Mouse (Mus musculus) CH12F3 (cell line): ENCODE data around the gene Sh3bgrl3.
"Not testable (repeated sequence)": the region's sequence is repeated elsewhere in the genome, so short reads cannot be mapped to it uniquely, and the experiment has no call there.

Experiments used
- in situ Hi-C: fragments of 300-500 bp; cut with MboI; formaldehyde crosslinking; loops from 2 replicates; pipeline ENCODE4 v1.14.3; 2020; ENCODE audit warnings: low sequenced_read_pairs

Gene Sh3bgrl3

DNA sequence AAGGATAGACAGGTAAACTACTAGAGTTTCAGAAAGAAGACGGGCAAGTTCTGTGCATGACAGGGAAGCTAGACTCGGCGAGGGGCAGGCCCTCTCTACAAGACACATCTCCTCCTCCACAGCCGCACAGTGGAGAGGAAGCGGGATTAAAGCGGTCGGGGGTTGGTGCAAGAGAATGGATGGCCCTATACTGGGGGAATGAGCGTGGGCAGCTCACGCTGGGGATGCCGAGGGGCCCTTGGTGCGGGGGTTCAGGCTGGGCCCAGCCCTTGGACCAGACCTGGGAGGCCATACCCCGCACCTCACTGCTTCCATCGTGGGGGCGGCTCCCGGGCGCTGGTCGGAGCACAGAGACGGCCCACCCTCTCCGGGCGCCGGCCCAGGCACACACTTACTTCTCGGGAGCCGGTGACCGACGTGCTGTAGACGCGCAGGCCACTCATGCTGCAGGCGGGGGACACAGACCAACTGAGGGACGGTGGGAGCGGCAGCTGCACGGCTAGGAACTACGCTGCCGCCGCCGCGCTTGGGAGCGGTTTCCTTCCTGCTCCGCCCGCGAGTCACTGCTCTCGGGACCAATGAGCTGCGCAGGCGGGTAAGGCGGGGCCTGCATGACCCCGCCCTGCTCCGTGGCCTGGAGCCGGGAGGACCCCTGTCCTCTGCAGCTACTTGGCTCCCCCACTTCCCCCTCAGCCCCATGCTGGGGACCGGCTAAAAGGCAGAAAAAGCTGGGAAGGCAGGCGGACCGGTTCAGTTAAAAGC, at the start of gene Sh3bgrl3:
Sh3bgrl3 (minus strand) TSS at position 569 of the 762 bp plus-strand sequence.
- in situ Hi-C loops, result no loop called here

- in situ Hi-C loops, result no loop called here
These were observed 43.8 kb upstream of the Sh3bgrl3 start for GRCm38 (mm10) chr4:134172391-134172790.

GRCm38 (mm10) chr4:134166906-134167305, 38.3 kb upstream of the Sh3bgrl3 start:
- in situ Hi-C loops, result no loop called here

DNA sequence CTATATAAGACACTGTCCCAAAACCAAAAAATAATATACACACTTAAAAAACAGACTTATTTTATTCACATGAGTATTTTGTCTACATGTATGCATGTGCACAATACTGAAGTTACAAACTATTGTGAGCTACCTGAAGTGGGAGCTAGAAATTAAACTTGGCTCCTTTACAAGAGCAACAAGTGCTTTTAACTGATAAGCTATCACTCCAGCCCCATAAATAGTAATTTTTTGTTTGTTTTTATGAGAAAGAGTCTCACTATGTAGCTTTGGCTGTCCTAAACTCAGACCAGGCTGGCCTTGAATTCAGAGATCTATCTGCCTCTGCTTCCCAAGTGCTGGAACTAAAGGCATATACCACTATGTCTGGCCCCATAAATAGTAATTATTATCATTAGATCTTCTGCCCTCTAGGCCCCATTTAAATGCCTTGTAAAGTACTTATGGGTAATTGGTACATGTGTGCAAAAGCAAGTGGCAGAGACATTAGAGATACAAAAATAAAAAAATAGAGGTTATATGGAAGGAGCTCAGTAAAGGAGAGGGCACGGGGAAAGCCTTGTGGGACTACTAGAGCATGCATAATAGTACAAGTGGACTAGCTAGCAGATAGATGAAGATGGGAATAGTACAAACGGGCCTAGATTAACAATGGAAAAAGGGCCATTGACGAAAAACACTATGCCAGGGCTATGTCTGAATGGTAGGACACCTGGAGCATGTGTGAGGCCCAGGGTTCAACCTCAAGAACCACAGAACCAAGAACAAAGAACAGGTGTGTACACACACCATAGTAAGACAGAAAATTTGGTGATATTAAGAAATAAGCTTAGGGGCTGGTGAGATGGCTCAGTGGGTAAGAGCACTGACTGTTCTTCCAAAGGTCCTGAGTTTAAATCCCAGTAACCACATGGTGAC, 37.2 kb upstream of the Sh3bgrl3 start:
- in situ Hi-C loops, result no loop called here

GRCm38 (mm10) chr4:134165024-134165423, 36.4 kb upstream of the Sh3bgrl3 start:
- in situ Hi-C loops, result no loop called here

GRCm38 (mm10) chr4:134164591-134164990, 36.0 kb upstream of the Sh3bgrl3 start:
- in situ Hi-C loops, result no loop called here

DNA sequence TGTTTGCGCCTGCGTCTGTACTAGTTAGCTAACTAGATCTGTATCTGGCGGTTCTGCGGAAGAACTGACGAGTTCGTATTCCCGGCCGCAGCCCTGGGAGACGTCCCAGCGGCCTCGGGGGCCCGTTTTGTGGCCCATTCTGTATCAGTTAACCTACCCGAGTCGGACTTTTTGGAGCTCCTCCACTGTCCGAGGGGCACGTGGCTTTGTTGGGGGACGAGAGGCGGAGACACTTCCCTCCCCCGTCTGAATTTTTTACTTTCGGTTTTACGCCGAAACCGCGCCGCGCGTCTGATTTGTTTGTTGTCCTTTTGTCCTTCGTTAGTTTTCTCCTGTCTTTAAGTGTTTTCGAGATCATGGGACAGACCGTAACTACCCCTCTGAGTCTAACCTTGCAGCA, 31.5 kb upstream of the Sh3bgrl3 start:
- in situ Hi-C loops, result not testable (repeated sequence)

DNA sequence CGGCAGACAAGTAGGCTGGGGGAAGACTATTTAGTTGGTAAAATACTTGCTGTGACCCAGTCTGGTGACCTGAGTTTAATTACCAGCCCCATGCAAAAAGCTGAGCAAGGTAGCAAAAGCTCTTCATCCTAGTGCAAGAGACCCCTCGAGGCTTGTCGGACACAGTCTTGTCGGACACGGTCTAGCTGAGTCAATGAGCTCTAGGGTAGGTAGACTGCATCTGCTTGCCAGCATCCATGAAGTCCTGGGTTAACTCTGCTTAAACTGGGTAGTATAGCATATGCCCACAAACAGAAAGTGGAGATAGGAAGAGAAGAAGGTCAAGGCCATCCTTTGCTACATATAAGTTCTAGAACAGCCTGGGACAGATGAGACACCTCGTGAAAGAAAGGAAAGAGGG, 30.2 kb upstream of the Sh3bgrl3 start:
- in situ Hi-C loops, result no loop called here

- in situ Hi-C loops, result no loop called here
These were observed 29.0 kb upstream of the Sh3bgrl3 start for GRCm38 (mm10) chr4:134157558-134157957.

DNA sequence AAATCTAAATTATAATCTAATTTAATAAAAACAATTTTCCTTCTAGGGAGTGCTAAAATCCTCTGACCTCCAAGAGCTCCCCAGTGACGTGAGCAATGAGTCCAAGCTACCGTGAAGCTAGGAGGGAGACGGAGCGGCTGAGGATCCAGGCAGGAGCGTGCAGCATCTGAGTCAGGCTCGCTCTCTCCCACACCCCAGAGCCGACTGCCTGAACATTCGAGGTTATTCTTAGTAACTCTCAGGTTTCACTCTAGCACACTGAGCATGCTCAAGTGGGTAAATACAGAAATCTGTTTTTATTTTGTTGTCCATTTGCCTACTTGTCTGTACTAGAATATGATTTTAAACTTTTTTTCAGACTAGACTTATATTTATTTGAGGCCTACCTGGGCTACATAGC, 28.2 kb upstream of the Sh3bgrl3 start:
- in situ Hi-C loops, result no loop called here

GRCm38 (mm10) chr4:134155961-134156465, 27.4 kb upstream of the Sh3bgrl3 start:
- in situ Hi-C loops, result no loop called here

DNA sequence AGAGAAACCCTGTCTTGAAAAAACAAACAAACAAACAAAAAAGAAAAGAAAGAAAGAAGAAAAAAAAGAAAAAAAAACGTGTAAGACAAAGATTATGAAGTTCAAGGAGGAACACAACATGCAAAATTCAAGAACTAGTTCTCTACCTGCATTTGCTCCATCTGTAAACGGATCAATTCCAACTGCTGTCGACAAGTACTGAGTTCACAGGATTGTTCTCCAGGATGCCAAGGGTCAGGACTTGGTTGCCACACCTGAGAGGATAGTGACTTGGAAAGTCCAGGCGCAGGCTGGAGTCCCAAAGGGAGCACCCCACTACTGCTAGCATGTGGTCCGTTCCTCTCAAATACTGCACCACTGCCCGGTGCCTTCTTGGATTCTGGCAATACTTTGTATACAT, 26.9 kb upstream of the Sh3bgrl3 start:
- in situ Hi-C loops, result no loop called here

- in situ Hi-C loops, result no loop called here
These were observed 25.8 kb upstream of the Sh3bgrl3 start for GRCm38 (mm10) chr4:134154354-134154753.

DNA sequence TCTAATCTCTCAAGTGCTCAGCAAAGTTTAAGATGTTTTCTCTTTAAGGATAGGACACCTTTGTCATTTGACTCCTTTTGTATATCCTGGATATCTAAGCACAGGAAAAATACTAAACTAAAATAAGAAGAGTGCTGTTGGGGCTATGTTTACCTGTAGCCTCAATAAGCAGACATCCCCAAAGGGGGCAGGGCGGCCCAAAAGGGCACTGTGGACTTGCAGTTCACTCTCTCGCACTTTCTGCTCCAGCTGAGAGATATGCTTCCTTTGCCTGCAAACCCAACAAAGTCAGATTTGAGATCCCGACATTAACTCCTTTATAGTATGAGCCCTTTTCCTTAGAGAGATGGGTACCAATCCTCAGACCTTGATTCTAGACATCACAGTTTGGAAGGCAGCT, 25.1 kb upstream of the Sh3bgrl3 start:
- in situ Hi-C loops, result no loop called here

DNA sequence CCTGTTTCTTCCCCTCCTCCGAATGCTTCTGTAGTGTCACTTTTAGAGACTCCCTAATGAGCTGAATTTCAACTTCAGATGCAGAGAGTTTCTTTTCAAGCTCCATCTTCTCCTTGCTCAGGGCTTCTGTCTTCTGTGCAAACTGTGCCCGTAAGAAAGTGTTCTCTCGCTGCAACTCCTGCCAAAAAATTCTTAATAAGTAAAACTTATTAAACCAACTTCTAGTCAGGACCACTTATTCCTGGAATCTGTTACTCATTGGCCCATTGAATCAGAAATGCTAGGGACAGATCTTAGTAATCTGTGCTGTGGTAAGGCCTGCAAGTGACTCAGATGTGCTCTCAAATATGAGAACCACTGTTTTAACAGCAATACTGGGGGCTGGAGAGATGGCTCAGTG, 23.5 kb upstream of the Sh3bgrl3 start:
- in situ Hi-C loops, result no loop called here

DNA sequence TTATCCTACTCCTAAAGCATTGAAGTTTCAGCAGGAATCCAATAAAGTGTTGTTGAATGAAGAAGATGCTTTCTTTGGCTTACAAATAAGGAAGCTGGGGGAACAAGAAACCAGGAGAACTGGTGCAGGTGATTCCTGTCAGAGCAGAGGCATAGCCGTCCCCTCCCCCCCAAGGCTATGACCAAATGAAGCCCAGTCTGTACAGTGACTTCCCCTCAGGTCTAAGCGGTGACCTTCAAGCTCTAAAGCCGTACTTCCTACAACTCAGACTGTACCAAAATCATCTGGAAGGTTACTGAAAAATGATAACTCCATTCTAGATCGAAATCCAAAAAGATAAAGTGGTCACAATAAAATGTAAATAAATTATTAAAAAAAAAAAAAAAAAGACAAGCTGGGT, 20.8 kb upstream of the Sh3bgrl3 start:
- in situ Hi-C loops, result no loop called here

- in situ Hi-C loops, result loop anchor here (5.0 kb wide), 1 partner anchor 33 kb away; no protein-coding TSS in a partner anchor
These were observed 15.7 kb upstream of the Sh3bgrl3 start for GRCm38 (mm10) chr4:134144297-134144696.

DNA sequence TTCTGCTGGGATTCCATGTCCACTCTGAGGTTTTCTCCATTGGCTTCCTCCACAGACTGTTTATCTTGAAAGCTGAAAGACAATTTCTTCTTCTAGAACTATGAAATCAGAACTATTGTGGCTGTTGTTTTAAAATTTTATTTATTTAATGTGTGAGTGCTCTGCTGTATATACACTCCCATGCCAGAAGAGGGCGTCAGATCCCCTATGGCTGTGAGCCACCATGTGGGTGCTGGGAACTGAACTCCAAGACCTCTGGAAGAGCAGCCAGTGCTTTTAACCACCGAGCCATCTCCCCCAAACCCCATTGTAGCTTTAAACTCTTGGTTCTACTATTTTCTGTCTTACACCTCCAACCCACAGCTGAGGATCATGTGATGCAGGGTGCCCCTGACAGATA, 10.3 kb upstream of the Sh3bgrl3 start:
- in situ Hi-C loops, result no loop called here

DNA sequence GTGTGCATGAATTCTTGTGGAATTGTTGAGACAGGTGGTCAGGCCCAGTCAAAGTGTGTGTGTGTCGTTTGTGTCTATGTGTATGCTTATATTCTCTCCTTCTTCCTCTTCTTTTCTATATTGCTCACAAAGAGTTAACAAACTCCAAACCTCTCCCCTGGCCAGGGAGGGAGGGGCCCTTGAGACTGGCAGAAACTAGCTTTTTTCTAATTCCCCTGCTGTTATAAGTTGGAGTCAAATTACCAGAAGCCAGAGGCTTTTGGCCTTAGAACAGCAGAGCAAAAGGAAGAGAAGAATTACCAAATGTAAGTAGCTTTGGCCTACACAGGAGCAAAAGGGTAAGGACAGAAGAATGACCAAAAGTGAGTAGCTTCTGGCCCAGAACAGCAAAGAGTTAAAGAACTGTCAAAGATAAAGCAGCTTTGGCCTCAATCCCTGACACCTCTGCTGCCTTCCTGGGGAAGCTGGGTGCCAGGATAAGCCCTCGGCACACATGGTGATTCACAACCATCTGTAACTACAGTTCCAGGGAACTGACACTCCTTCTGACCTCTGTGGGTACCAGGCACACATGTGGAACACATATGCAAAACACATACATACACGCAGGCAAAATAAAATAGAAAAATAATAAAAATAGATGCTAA, 7.8 kb upstream of the Sh3bgrl3 start:
- in situ Hi-C loops, result no loop called here

DNA sequence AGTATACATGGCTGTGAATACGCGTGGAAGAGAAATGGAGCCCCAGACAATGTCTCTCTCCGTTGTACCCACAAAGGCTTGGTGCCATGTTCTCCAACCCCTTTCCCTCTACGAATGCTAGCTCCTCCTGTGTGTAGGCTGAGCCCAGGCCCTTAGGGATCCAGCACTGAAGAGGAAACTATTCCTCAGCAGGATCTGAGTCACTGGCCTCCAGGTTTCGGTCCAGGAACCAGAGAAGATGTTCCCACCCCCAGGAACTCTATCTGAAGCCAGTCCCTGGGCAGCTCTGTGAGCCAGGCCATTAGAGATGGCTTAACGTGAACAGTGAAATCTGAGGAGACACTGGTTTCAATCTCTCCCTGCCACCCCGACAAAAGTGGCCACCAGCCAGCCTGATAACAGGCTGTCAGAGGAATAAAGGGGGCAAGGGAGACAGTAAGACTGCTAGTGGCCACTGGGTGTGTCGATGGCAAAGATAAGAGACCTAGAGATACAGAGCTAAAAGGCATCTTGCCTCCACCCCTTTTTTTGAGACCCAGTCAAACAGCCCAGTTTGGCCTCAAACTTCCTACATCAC, 4.0 kb upstream of the Sh3bgrl3 start:
- in situ Hi-C loops, result no loop called here

DNA sequence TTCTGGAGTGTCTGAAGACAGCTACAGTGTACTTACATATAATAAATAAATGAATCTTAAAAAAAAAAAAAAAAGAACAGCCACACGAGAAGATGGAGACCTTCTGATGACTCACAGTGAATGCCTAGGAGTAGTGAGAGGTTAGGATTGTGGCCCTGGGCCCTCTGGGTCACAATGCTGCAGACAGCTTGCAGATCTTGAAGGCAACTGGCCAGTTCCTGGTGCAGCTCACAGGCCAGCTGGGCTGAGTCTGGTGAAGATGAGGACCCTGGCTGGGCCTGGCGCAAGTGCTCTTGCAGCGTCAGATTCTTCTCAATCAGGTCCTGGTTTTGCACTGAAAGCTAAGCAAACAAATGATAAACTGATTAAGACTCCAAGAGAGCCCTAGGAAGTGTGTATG, 3.5 kb upstream of the Sh3bgrl3 start:
- in situ Hi-C loops, result no loop called here
